Mouse (Mus musculus) T-helper 1 cell (primary cell): ENCODE results near the gene Ptpn3.
"Not testable (repeated sequence)": the region's sequence is repeated elsewhere in the genome, so short reads cannot be mapped to it uniquely, and the experiment has no call there.

ENCODE experiments used
- in situ Hi-C: fragments of 300-600 bp; cut with MboI, MseI; formaldehyde crosslinking; loops from one replicate; pipeline ENCODE4 v1.15.1; 2025; ENCODE audit warnings: high pct_unique_total_duplicates

Ptpn3 gene

GRCm38 (mm10) chr4:57299308-57299700 is 2.3 kb downstream of the Ptpn3 start:
- in situ Hi-C loops = no loop called here

- in situ Hi-C loops = no loop called here
Measured at GRCm38 (mm10) chr4:57298181-57298580, 3.5 kb downstream of the Ptpn3 start.

- in situ Hi-C loops = no loop called here
Measured at GRCm38 (mm10) chr4:57294971-57295656, 6.5 kb downstream of the Ptpn3 start.

GRCm38 (mm10) chr4:57292670-57293069 is 9.0 kb downstream of the Ptpn3 start:
- in situ Hi-C loops = no loop called here

- in situ Hi-C loops = no loop called here
Measured at GRCm38 (mm10) chr4:57290049-57290448, 11.6 kb downstream of the Ptpn3 start.

- in situ Hi-C loops = no loop called here
Measured at GRCm38 (mm10) chr4:57287808-57288207, 13.8 kb downstream of the Ptpn3 start.

- in situ Hi-C loops = no loop called here
Measured at GRCm38 (mm10) chr4:57285251-57285650, 16.4 kb downstream of the Ptpn3 start.

- in situ Hi-C loops = no loop called here
Measured at GRCm38 (mm10) chr4:57283189-57283588, 18.4 kb downstream of the Ptpn3 start.

- in situ Hi-C loops = no loop called here
Measured at GRCm38 (mm10) chr4:57282630-57283029, 19.0 kb downstream of the Ptpn3 start.

- in situ Hi-C loops = no loop called here
Measured at GRCm38 (mm10) chr4:57282179-57282578, 19.5 kb downstream of the Ptpn3 start.

GRCm38 (mm10) chr4:57280888-57281287 is 20.7 kb downstream of the Ptpn3 start:
- in situ Hi-C loops = no loop called here

- in situ Hi-C loops = no loop called here
Measured at GRCm38 (mm10) chr4:57279229-57279628, 22.4 kb downstream of the Ptpn3 start.

- in situ Hi-C loops = no loop called here
Measured at GRCm38 (mm10) chr4:57278812-57279211, 22.8 kb downstream of the Ptpn3 start.

- in situ Hi-C loops = no loop called here
Measured at GRCm38 (mm10) chr4:57277671-57278070, 24.0 kb downstream of the Ptpn3 start.

- in situ Hi-C loops = no loop called here
Measured at GRCm38 (mm10) chr4:57275116-57275743, 26.4 kb downstream of the Ptpn3 start.

- in situ Hi-C loops = no loop called here
Measured at GRCm38 (mm10) chr4:57273532-57274502, 27.8 kb downstream of the Ptpn3 start.

GRCm38 (mm10) chr4:57270991-57271390 is 30.6 kb downstream of the Ptpn3 start:
- in situ Hi-C loops = no loop called here

GRCm38 (mm10) chr4:57270489-57270888 is 31.1 kb downstream of the Ptpn3 start:
- in situ Hi-C loops = not testable (repeated sequence)

- in situ Hi-C loops = no loop called here
Measured at GRCm38 (mm10) chr4:57269344-57269743, 32.3 kb downstream of the Ptpn3 start.

GRCm38 (mm10) chr4:57268330-57268729 is 33.3 kb downstream of the Ptpn3 start:
- in situ Hi-C loops = no loop called here

GRCm38 (mm10) chr4:57266389-57266788 is 35.2 kb downstream of the Ptpn3 start:
- in situ Hi-C loops = no loop called here

- in situ Hi-C loops = no loop called here
Measured at GRCm38 (mm10) chr4:57263695-57264094, 37.9 kb downstream of the Ptpn3 start.
